Mouse (Mus musculus) fibroblast of lung, adult 2 months (primary cell): ENCODE measurements at regions not wholly inside any gene's neighbourhood (a gene's known extent, or its start where the extent isn't known, plus 50 kb on each side); places are given as distances from the start of the nearest gene placed in this dataset.
A peak's percentile ranks its signal among the peaks of the same experiment; 100 is the strongest.

ENCODE experiments used
- DNase-seq: peaks from one replicate; pipeline ENCODE4 v3.0.0-alpha.2; 2011; ENCODE audit warnings: low read depth

DNA sequence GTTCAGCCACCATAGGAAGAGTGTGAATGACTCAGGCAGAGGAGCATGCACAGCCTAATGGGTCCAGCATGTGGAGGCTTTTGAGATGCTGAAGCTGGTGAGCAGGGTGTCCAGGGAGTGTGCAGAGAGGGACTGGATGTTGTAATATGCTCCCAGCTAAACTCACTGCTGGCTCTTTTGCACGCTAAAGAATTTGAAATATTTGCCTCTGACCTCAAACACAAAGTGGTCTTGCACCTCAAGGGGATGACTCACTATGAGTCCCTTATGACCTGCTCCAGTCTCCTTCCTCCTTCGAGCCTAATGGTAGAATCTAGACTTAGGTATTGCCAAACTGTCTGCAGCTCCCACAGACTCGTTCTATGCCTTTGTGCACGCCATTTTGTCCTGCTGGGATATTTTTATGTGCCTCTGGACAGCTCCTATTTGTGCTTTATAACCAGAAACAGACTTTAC is 55.0 kb upstream of the Slit3 start:
- DNase-seq, result peak; percentile 88

DNA sequence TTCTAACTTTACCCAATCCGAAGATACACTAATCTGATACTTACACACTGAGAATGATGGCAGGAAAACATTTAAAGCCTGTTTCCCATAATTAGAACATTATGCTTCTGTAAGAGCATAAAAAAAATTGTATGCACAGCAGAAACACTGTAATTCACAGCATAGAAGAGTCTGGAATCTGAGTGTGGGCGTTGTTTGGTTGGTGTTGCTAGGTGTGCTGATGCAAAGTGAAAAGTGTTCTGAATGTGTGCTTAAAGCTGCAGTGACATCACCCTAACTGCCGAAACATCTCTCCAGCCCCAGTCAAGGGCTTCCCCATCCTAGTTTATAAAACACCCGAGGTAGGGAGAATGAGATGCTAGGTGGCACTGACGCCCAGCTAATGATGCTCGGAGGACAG is 63.2 kb upstream of the Slit3 start:
- DNase-seq, result no peak

GRCm38 (mm10) chr11:35055496-35056125 is 65.4 kb upstream of the Slit3 start:
- no peak for DNase-seq

DNA sequence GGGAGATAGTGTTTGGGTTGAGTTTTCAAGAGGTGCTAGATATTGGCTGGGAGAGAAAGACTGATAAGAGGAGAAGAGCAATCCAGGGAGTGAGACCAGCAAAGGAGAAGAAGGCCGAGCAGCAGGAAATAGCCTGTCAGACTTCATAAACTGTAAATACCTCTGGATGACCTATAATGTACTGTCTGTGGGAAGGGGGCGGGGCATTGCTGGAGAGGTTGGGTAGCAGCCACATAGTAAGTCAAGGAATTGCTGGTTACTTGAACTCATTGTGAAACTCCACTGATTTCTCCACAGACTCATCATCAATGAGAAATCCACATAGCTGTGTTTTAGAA is 67.4 kb upstream of the Slit3 start:
- DNase-seq, result peak; percentile 46

- DNase-seq, result peak; percentile 50
Measured at GRCm38 (mm10) chr11:35052856-35053612, 68.0 kb upstream of the Slit3 start.

DNA sequence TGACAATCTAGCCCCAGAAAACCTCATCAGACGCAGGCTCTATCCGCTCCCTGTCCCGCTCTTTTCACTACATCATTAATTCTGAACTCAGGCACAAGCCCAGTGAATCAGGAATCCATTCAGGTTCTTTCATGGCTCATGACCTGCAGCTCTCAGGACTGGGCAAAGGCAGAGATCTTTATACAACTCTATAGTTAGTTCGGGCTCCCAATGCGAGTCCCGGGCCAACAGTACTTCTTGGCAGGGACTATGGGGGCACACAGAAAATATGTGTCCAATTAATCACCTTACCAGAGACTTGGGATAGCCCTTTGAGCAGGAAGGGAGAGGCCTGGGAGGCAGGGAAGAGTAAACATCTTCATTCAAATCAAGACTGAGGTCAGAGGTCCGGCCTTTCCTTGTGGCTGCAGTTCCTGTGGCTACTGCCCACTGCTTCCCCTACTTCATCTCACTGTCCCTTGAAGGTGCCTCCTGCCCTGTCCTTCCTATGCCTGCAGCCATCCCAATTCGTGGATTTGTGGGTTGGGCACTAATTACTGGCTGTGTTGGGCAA is 71.3 kb upstream of the Slit3 start:
- no peak for DNase-seq

DNA sequence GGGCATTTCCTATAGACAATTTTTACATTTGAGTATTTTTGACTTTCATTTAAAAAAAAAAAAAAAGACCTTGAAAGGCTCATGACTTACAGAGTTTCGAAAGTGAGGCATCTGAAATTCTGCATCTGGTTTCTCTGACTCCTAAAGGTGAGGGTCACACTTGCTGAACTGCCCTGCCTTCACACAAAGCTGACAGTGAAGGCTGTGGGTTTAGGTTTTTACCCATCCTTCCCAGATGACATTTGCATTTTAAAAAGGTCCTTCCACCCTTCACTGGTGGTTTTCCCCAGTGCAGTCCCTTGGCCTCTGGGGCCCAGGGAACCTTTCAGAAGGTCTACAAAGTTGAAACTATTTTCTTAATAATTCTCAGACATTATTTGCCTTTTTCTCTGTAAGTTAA is 76.4 kb upstream of the Slit3 start:
- DNase-seq, result no peak

DNA sequence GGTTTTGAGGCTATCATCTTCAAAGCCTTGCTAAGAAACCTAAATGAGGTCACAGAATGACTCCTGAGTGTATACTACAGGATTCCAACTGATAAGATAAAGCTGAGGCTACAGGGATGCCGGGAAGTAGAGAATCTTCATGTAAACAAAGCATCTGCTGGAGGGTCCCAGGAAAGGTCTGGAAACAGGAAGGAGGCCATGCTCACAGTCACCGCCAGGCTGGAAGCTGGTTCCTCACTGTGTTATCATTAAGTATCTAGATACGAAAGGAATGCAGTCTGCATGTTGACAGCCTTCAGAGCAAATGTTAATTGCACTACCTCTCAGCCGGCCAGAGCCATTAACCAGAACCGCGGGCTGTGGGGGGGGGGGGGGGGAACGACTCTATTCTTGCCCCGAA is 96.6 kb upstream of the Slit3 start:
- DNase-seq, result no peak

DNA sequence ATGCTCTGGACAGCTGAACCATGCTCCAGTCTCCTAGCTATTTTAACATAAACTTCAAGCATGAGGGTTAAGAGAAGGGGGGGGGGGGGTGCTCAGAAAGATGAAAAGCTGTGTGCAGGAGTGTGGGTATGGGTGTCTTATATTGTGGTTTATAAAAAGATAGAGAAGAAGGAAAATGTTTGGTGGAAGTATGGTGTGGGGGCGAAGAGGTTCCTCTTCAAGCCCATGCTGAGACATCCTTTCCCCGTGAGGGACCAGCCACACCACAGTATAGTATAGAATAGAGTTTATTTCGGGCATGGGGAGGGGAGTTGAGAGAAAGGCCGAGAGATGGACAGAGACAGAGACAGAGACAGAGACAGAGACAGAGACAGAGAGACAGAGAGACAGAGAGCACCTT is 97.2 kb upstream of the Slit3 start:
- DNase-seq, result no peak

DNA sequence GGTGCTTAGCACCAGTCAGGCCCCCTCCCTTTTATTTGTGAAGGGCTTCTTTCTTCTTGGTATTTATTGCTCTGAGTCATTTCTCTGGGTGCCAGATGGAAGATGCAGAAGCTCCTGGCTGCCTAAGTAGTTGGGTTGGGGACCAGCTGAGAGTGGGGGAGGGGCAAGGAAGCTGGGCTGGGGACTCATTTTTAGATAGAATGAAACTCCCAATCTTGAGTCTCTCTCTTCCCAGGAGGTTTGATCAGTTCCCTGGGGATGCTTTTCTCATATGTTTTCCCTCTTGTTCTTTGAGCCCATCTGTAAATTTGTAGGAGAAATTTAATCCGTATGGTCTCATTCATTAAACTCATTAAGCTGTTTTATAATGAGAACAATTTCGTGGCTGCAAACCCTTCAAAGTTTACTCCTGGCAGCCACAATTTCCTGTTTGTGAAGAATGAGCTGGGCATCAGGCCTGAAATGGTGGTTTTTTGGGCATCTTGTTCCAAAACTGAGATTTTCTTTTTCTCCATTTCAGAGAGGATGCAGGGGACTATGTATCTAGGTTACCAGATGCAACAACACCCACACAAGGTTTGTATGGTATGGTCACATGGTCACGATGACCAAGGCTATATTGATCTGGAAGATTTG is 98.9 kb upstream of the Slit3 start:
- DNase-seq, result no peak

GRCm38 (mm10) chr11:35016998-35017397 is 104.0 kb upstream of the Slit3 start:
- no peak for DNase-seq

GRCm38 (mm10) chr11:35011521-35012476 is 109.2 kb upstream of the Slit3 start:
- DNase-seq, result no peak

GRCm38 (mm10) chr11:35006773-35007567 is 114.1 kb upstream of the Slit3 start:
- DNase-seq, result no peak

DNA sequence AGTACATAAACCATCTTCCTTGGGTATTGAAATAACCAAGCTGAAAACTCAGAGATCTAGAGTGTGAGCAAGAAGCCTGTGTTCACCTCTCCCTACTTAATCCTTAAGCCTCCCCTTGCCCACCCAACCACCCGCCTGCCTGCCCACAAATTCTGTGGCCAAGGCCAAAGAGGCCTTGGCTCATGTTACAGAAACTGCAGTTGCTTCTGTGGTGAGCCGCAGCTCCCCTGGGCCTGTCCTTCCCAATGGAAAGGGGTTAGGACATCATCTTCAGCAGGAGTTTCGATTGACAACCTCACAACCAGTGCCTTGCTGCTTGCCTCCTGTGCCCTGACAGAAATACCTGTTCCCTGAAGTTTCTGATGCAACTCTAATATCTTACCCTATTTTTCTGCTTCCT is 115.9 kb upstream of the Slit3 start:
- DNase-seq, result no peak

DNA sequence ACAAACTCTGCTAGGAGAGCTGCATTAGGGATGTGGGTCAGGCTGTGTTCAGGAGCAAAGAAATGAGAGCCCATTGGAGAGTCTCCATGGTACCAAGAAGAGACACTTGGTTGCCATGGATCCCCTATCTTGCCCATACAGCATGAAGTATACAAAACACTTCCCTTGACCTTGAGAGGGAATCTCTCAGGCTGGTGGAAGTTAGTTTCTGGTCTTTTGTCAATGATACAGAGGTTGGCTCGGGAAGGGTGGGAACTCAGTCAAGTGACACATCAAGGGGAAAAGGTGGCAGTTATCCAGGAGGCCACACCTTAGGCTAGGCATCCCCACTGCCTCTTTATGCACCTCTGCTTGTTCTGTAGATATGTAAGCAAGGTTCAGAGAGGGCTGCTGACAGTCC is 116.6 kb upstream of the Slit3 start:
- DNase-seq, result no peak

GRCm38 (mm10) chr11:35003956-35004355 is 117.1 kb upstream of the Slit3 start:
- DNase-seq, result no peak

- DNase-seq, result no peak
Measured at GRCm38 (mm10) chr11:34997906-34998305, 123.1 kb upstream of the Slit3 start.

- no peak for DNase-seq
Measured at GRCm38 (mm10) chr11:34995515-34995914, 125.5 kb upstream of the Slit3 start.

DNA sequence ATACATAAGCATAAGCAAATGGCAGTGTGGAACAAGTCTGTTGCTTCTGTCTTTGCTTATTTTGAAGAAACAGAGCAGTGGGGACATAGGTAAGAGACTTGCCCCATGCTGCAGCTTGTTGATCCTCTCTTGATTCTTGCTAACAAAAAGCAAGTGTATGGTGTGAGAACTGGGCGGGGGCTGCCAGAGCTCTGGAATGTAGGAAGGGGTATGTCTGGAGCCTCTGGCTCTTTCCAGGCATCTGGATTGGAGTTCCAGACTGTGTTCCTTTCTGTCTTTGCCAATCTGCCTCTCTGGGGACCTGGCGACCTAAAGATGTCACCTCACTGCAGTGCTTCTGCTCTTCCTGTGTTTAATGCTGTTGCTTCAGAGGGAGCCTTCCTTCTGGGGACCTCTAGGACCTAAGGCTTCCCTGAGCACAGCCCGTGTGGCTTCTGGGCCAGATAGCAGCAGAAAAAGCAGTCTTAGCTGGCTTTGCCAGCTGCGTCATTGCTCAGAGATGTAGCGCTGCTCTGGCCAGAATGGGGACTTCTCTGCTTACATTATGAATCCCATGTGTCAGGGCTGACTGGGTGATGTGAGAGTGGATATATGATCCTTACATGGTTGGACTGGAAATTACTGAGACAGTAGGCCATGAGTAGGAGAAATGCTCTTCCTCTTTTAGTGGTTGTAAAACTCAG is 138.1 kb upstream of the Slit3 start:
- no peak for DNase-seq

GRCm38 (mm10) chr11:34980210-34980609 is 140.8 kb upstream of the Slit3 start:
- peak; percentile 72 for DNase-seq

DNA sequence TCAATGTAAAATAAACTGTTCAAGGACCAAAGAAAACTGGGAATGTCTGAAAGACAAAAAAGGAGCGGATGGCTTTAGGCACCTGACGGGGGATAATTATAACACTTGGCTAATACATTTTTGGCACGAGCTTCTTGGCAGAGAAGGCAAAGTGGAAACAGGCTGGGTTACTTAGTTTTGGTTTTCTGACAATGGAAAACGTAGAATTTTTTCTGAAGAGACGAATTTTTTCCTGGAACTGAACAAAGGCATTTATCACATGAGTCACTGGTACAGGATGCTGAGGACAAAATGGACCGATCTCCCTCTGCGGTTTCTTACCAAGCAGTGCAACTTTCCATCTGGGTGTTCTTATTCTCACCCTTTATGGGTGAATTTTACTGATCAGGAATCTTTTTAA is 143.2 kb upstream of the Slit3 start:
- DNase-seq, result peak; percentile 32
